Mouse (Mus musculus) megakaryocyte, embryonic 14.5 days (primary cell): ENCODE measurements at regions not wholly inside any gene's neighbourhood (a gene's known extent, or its start where the extent isn't known, plus 50 kb on each side); places are given as distances from the start of the nearest gene placed in this dataset.

Experiments
- FLI1 ChIP-seq: IDR thresholded peaks from 2 replicates; pipeline ENCODE4 v1.6.1; 2012; ENCODE audit warnings: low read length, inconsistent platforms, mixed read lengths
- GATA1 ChIP-seq: IDR thresholded peaks from 3 replicates; pipeline ENCODE4 v1.6.1; 2012; ENCODE audit warnings: mixed read lengths, low read length, inconsistent platforms, borderline replicate concordance

GRCm38 (mm10) chr1:32930381-32930780 lies 383.3 kb upstream of the Gm5415 start:
- TF ChIP-seq FLI1 (no peak), GATA1 (no peak)
